Mouse (Mus musculus) stomach, embryonic 15.5 days (tissue): ENCODE results near the gene Srrm4. TPM values are rescaled to one million over a fixed set of nuclear protein-coding genes. Genes with fewer than 3 reads are reported as not detected.

Experiments used
- ATAC-seq: fragments of 200-750 bp; cut with Nextera tagmentation; 2 replicates; pipeline ENCODE4 v1.8.0; 2017; ENCODE audit warnings: low read depth, moderate number of reproducible peaks, moderate TSS enrichment; ENCODE audit not compliant: insufficient read depth, low FRiP score
- H3K27ac ChIP-seq: fragments of 300-500 bp; sonication (generic); 2 replicates; pipeline ENCODE4 v1.5.1; 2015; ENCODE audit warnings: mild to moderate bottlenecking, inconsistent platforms
- H3K27me3 ChIP-seq: fragments of 300-500 bp; sonication (generic); replicated peaks from 2 replicates; pipeline ENCODE4 v1.6.1; 2015; ENCODE audit warnings: inconsistent platforms
- H3K36me3 ChIP-seq: fragments of 300-500 bp; sonication (generic); 2 replicates; pipeline ENCODE4 v1.6.1; 2015; ENCODE audit warnings: inconsistent platforms
- H3K4me1 ChIP-seq: fragments of 300-500 bp; sonication (generic); 2 replicates; pipeline ENCODE4 v1.6.1; 2015; ENCODE audit warnings: inconsistent platforms
- H3K4me2 ChIP-seq: fragments of 300-500 bp; sonication (generic); 2 replicates; pipeline ENCODE4 v1.6.1; 2015; ENCODE audit warnings: mild to moderate bottlenecking, inconsistent platforms
- H3K4me3 ChIP-seq: fragments of 300-500 bp; sonication (generic); replicated peaks from 2 replicates; pipeline ENCODE4 v1.5.1; 2015; ENCODE audit warnings: inconsistent platforms
- H3K9ac ChIP-seq: fragments of 300-500 bp; sonication (generic); 2 replicates; pipeline ENCODE4 v1.6.1; 2015; ENCODE audit warnings: inconsistent platforms
- H3K9me3 ChIP-seq: fragments of 300-500 bp; sonication (generic); 2 replicates; pipeline ENCODE4 v1.6.1; 2016; ENCODE audit warnings: inconsistent platforms
- WGBS: fragments of 180-500 bp; shearing (Covaris S2); methylation state at CpG from one replicate; pipeline ENCODE4 v1.1.7; 2015; 5-methylcytosine and 5-hydroxymethylcytosine counted together
- polyA plus RNA-seq: library from polyadenylated mRNA; unstranded; fragments of >200 nt; fragmentation: Nextera tagmentation; extraction: Ambion mirVana; gene quantifications from 2 replicates; pipeline ENCODE4 v1.2.1, GENCODE M21; 2015

Srrm4 gene
- polyA plus RNA-seq, 1 experiment from 2014 or later, result 1.4 TPM

DNA sequence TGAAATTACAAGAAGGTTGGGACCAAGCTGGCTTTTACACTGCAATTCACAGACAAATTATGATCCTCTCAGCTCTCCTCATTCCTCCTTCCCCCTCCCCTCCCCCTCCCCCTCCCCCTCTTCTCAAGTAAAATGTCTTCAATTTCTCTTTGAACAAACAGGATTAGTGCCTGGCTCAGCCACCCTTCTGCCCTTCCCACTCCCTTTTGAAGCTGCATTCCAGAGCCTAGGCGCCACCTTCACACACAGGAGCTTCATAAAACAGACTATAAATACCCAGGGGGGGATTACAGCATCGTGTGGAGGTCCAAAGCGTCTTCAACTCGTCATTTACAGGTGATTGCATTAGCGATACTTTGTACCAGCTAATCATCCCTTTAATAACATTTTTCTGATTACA is 175.4 kb downstream of the Srrm4 start:
- H3K27ac ChIP-seq, result peak overlapping the region; percentile 46; the same call in 1 of the 2 replicates

DNA sequence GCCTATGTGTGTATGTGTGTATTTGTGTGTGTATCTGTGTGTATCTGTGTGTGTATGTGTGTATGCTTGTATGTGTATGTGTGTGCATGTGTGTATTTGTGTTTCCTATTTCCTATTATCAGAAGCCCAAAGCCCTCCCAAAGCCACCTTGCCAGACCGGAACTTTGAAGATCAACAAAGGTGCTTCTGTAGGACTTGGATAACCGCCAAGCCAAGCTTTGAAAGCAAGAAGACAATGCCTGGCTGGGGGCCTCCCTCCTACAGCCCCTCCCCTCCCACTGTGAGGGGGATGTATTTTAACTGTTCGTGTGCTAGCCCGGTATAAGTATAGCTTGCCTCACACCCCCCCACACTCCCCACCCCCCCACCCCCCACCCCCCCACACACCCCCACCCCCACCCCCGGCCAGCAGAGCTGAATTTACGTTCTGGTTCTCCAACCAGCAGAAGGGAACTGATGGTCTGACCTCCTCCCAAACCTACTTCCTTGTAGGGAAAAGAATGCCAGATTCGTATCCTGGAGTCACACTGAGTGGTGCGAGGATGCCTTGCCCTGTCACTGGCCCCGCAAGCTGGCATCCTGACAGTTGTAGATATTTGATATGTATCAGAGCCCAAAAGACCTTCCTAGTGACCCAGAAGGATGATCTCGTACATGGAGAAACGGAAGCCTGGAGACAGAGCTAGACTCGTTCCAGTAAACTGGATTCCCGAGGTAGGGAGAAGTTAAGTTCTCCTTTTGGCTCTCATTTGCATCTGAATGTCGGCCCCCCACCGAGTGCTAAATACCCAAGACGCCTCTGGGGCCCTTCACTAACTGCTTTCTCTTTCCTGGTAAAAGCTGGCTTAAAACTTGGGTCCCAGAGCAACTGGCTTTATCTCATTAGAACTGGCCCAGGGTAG is 181.7 kb downstream of the Srrm4 start:
- no peaks in the 10 kb centered on the region for H3K27me3 ChIP-seq
- 8% methylated on average over 16 of the region's 16 CpGs for WGBS
- no peak overlapping the region; the same call in 1 of the 2 replicates for H3K4me3 ChIP-seq
- H3K36me3 ChIP-seq, result no peaks in the 10 kb centered on the region
- H3K9me3 ChIP-seq, result no peaks in the 10 kb centered on the region
- H3K9ac ChIP-seq, result no peak overlapping the region
- H3K4me2 ChIP-seq, result peak overlapping the region; percentile 19; the same call in 1 of the 2 replicates
- peak overlapping the region; percentile 83 for H3K27ac ChIP-seq
- no peak for ATAC-seq
- peaks cover 40% of the 10 kb centered on the region for H3K4me1 ChIP-seq

More for the DNA sequence above, 175.4 kb downstream of the Srrm4 start:
- 18% methylated on average over 5 of the region's 5 CpGs for WGBS
- peaks cover 29% of the 10 kb centered on the region for H3K4me1 ChIP-seq
- no peaks in the 10 kb centered on the region for H3K27me3 ChIP-seq
- H3K9me3 ChIP-seq, result no peaks in the 10 kb centered on the region
- H3K36me3 ChIP-seq, result no peaks in the 10 kb centered on the region
- H3K4me3 ChIP-seq, result no peak overlapping the region
- no peak overlapping the region for H3K9ac ChIP-seq
- ATAC-seq, result no peak
- H3K4me2 ChIP-seq, result no peak overlapping the region; the same call in 1 of the 2 replicates

- no peaks in the 10 kb centered on the region for H3K27me3 ChIP-seq
- 59% methylated on average over 9 of the region's 9 CpGs for WGBS
- H3K9ac ChIP-seq, result no peak overlapping the region
- no peaks in the 10 kb centered on the region for H3K36me3 ChIP-seq
- H3K4me2 ChIP-seq, result no peak overlapping the region
- peaks cover 40% of the 10 kb centered on the region for H3K4me1 ChIP-seq
- no peak overlapping the region for H3K4me3 ChIP-seq
- H3K9me3 ChIP-seq, result no peaks in the 10 kb centered on the region
- no peak for ATAC-seq
- H3K27ac ChIP-seq, result peak overlapping the region; percentile 83
Measured at GRCm38 (mm10) chr5:116408965-116409364, 182.7 kb downstream of the Srrm4 start.

- 15% methylated on average over 6 of the region's 6 CpGs for WGBS
- peak overlapping the region; percentile 14; the same call in 1 of the 2 replicates for H3K4me2 ChIP-seq
- H3K36me3 ChIP-seq, result no peaks in the 10 kb centered on the region
- no peak for ATAC-seq
- H3K9ac ChIP-seq, result no peak overlapping the region
- H3K27ac ChIP-seq, result peak overlapping the region; percentile 83
- H3K4me1 ChIP-seq, result peaks cover 40% of the 10 kb centered on the region
- H3K27me3 ChIP-seq, result no peaks in the 10 kb centered on the region
- no peak overlapping the region for H3K4me3 ChIP-seq
- no peaks in the 10 kb centered on the region for H3K9me3 ChIP-seq
Measured at GRCm38 (mm10) chr5:116407936-116408335, 183.7 kb downstream of the Srrm4 start.

DNA sequence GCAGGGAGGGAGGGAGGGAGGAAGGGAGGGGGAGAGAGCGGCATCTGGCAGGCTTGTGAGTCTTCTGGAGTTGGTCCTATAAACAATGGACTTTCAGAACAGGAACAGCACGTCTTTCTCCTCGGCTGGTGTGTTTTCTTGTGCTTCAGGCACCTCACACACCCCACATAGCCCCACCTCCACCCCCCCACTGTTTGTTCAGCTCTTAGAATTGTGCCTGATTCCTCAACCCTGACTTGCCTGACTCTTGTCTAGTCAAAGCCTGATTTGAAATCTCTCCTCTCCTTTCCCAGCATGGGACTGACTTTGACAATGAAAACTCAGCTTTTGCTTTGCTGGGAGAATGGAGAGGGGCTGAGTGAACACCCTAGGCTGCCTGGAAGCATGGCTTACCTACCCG is 184.3 kb downstream of the Srrm4 start:
- 18% methylated on average over 4 of the region's 4 CpGs for whole genome bisulfite sequencing
- Histone ChIP-seq H3K4me2 (peak overlapping the region; percentile 14; the same call in 1 of the 2 replicates), H3K9ac (no peak overlapping the region), H3K27ac (peak overlapping the region; percentile 83), H3K9me3 (no peaks in the 10 kb centered on the region), H3K27me3 (no peaks in the 10 kb centered on the region), H3K36me3 (no peaks in the 10 kb centered on the region), H3K4me1 (peaks cover 40% of the 10 kb centered on the region), H3K4me3 (no peak overlapping the region)
- ATAC-seq, result peak; percentile 64

DNA sequence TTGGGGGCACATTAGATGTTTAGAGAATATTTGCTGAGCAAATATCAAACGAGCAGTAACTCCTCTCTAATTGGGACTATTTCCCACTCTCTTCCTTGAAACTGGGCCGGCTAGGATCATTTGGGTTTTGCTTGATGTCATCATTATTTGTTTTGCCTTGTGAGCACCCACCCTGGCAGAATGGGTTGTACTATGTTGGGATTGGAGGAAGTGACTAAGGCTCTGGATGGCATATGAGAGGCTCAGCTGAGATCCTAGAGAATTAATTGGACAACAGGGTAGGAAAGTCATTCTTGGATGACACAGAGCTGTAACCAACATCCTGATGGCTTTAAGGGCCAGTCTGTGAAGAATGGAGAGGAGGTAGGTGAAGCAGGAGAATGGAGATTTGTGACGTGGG is 185.1 kb downstream of the Srrm4 start:
- ATAC-seq, result no peak
- Histone ChIP-seq H3K4me2 (no peak overlapping the region), H3K9ac (no peak overlapping the region), H3K4me3 (no peak overlapping the region), H3K9me3 (no peaks in the 10 kb centered on the region), H3K36me3 (no peaks in the 10 kb centered on the region), H3K27me3 (no peaks in the 10 kb centered on the region), H3K27ac (no peak overlapping the region), H3K4me1 (peaks cover 38% of the 10 kb centered on the region)
- WGBS, result 55% methylated on average over 3 of the region's 3 CpGs

DNA sequence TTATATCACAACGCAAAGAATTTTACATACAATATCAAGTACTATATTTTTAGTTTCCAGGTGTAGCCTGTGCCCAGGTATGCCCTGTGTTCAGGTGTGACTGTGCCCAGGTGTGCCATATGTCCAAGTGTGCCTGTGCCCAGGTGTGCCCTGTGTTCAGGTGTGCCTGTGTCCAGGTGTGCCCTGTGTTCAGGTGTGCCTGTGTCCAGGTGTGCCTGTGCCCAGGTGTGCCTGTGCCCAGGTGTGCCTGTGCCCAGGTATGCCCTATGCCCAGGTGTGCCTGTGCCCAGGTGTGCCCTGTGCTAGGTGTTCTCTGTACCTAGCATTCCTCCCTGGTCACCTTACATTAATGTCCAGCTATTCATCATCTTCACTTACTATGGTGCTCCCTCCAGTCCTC is 185.7 kb downstream of the Srrm4 start:
- Histone ChIP-seq H3K9me3 (no peaks in the 10 kb centered on the region), H3K36me3 (no peaks in the 10 kb centered on the region), H3K4me2 (no peak overlapping the region), H3K27me3 (no peaks in the 10 kb centered on the region), H3K4me1 (peaks cover 33% of the 10 kb centered on the region), H3K9ac (no peak overlapping the region), H3K4me3 (no peak overlapping the region), H3K27ac (no peak overlapping the region)
- ATAC-seq, result no peak
- 93% methylated on average over 1 of the region's 1 CpGs for WGBS

- Histone ChIP-seq H3K27ac (no peak overlapping the region), H3K4me3 (no peak overlapping the region), H3K27me3 (no peaks in the 10 kb centered on the region), H3K4me2 (no peak overlapping the region), H3K4me1 (peaks cover 17% of the 10 kb centered on the region), H3K9ac (no peak overlapping the region), H3K36me3 (no peaks in the 10 kb centered on the region), H3K9me3 (no peaks in the 10 kb centered on the region)
- WGBS, result 82% methylated on average over 2 of the region's 2 CpGs
- ATAC-seq, result no peak
Measured at GRCm38 (mm10) chr5:116404063-116404462, 187.6 kb downstream of the Srrm4 start.

GRCm38 (mm10) chr5:116400801-116401200 is 190.8 kb downstream of the Srrm4 start:
- Histone ChIP-seq H3K27ac (no peak overlapping the region), H3K9me3 (no peaks in the 10 kb centered on the region)
- WGBS, result 80% methylated on average over 3 of the region's 3 CpGs

DNA sequence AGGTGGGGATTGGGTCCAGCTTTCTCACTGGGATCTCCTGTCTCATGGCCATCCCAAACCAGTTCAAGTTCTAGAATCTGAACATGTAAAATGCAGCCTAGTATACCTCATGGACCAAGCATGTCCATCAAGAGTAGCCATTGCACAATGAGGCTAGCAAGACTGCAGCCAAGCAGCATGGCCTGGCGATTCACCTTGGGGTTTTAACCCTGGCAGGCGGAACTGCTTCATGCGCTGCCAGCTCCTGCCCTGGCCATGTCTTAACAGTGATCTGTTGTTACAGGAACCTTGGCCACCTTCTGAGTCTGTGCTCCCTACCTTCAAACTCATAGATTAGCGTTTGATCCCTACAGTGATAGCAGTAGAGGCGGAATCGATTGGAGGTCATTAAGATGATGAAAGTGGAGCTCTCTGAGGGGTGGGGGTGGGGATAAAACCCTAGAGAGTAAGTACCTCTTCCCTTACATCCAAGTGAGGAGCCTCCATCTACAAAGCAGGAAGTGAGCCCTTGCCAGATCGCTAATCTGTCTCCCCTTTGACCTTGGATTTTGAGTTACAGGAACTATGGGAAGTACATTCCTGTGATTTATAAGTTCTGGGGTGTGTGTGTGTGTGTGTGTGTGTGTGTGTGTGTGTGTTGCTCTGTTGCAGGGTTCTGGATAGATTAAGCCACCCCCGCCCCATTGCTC is 191.4 kb downstream of the Srrm4 start:
- Histone ChIP-seq H3K4me3 (no peak overlapping the region), H3K36me3 (no peaks in the 10 kb centered on the region), H3K27ac (no peak overlapping the region), H3K9me3 (no peaks in the 10 kb centered on the region), H3K27me3 (no peaks in the 10 kb centered on the region), H3K4me2 (no peak overlapping the region), H3K4me1 (no peaks in the 10 kb centered on the region), H3K9ac (no peak overlapping the region)
- no peak for ATAC-seq
- WGBS, result 66% methylated on average over 8 of the region's 8 CpGs

More at GRCm38 (mm10) chr5:116400801-116401200, 190.8 kb downstream of the Srrm4 start:
- no peak for ATAC-seq
- Histone ChIP-seq H3K4me1 (no peaks in the 10 kb centered on the region), H3K9ac (no peak overlapping the region), H3K4me3 (no peak overlapping the region), H3K36me3 (no peaks in the 10 kb centered on the region), H3K4me2 (no peak overlapping the region), H3K27me3 (no peaks in the 10 kb centered on the region)

DNA sequence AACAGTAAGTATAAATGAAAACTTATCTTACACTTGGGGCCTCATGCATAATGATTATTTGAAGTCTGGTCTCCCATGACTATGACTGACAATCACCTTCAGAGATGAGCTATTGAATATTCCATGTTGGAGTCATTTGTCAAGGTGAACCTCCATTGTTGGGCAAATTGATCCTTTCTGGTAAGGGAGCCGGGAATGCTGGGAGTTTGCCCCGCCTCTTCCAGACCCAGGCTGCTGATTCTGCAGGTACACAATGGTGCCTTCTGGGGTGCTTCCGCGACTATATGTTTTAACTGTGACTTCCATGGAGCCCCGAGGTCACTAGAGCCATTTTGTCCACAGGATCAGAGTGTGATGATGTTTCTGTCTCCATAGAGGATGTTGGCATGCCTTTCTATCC is 195.5 kb downstream of the Srrm4 start:
- H3K4me3 ChIP-seq, result no peak overlapping the region
- WGBS, result 78% methylated on average over 5 of the region's 5 CpGs
- H3K27ac ChIP-seq, result no peak overlapping the region
- H3K9ac ChIP-seq, result no peak overlapping the region
- no peaks in the 10 kb centered on the region for H3K9me3 ChIP-seq
- no peak for ATAC-seq
- no peaks in the 10 kb centered on the region for H3K27me3 ChIP-seq
- no peaks in the 10 kb centered on the region for H3K4me1 ChIP-seq
- no peaks in the 10 kb centered on the region for H3K36me3 ChIP-seq
- H3K4me2 ChIP-seq, result no peak overlapping the region

- no peak for ATAC-seq
- 79% methylated on average over 9 of the region's 9 CpGs for WGBS
- H3K4me1 ChIP-seq, result no peaks in the 10 kb centered on the region
- H3K36me3 ChIP-seq, result no peaks in the 10 kb centered on the region
- H3K27ac ChIP-seq, result no peak overlapping the region
- H3K9me3 ChIP-seq, result no peaks in the 10 kb centered on the region
- H3K4me3 ChIP-seq, result no peak overlapping the region
- H3K27me3 ChIP-seq, result no peaks in the 10 kb centered on the region
- no peak overlapping the region for H3K9ac ChIP-seq
- H3K4me2 ChIP-seq, result no peak overlapping the region
Measured at GRCm38 (mm10) chr5:116392603-116393002, 199.0 kb downstream of the Srrm4 start.
